Mouse (Mus musculus): ENCODE measurements around the gene Bmi1.
A peak's percentile ranks its signal among the peaks of the same experiment; 100 is the strongest.

Bmi1 gene

GRCm38 (mm10) chr2:18688286-18688685 lies 11.5 kb downstream of the Bmi1 start:
- no peak for DNase-seq (ENCODE audit: low spot score)

GRCm38 (mm10) chr2:18688708-18689063 lies 11.9 kb downstream of the Bmi1 start:
- DNase-seq (ENCODE audit: low spot score) = peak; percentile 36

- peak; percentile 46 for DNase-seq (ENCODE audit: low spot score)
Measured at GRCm38 (mm10) chr2:18689064-18689921, 12.5 kb downstream of the Bmi1 start.

- peak; percentile 41 for DNase-seq (ENCODE audit: low spot score)
Measured at GRCm38 (mm10) chr2:18690055-18690691, 13.4 kb downstream of the Bmi1 start.

- DNase-seq (ENCODE audit: low spot score) = no peak
Measured at GRCm38 (mm10) chr2:18690756-18691155, 13.9 kb downstream of the Bmi1 start.

- no peak for DNase-seq (ENCODE audit: low spot score)
Measured at GRCm38 (mm10) chr2:18692031-18692430, 15.2 kb downstream of the Bmi1 start.

- no peak for DNase-seq (ENCODE audit: low spot score)
Measured at GRCm38 (mm10) chr2:18692548-18692947, 15.7 kb downstream of the Bmi1 start.

GRCm38 (mm10) chr2:18693491-18693870 lies 16.7 kb downstream of the Bmi1 start:
- DNase-seq (ENCODE audit: low spot score) = no peak

- peak; percentile 67 for DNase-seq (ENCODE audit: low spot score)
Measured at GRCm38 (mm10) chr2:18693871-18694610, 17.2 kb downstream of the Bmi1 start, which contains the start of gene Spag6. TSS of gene Spag6 (plus strand) at chr2:18694032.

GRCm38 (mm10) chr2:18694611-18694950 lies 17.8 kb downstream of the Bmi1 start:
- DNase-seq (ENCODE audit: low spot score) = peak; percentile 33

GRCm38 (mm10) chr2:18695163-18695562 lies 18.3 kb downstream of the Bmi1 start:
- no peak for DNase-seq (ENCODE audit: low spot score)

- no peak for DNase-seq (ENCODE audit: low spot score)
Measured at GRCm38 (mm10) chr2:18695629-18696150, 18.9 kb downstream of the Bmi1 start.

GRCm38 (mm10) chr2:18697591-18698244 lies 20.9 kb downstream of the Bmi1 start:
- DNase-seq (ENCODE audit: low spot score) = no peak

GRCm38 (mm10) chr2:18698663-18699385 lies 22.0 kb downstream of the Bmi1 start:
- DNase-seq (ENCODE audit: low spot score) = no peak

GRCm38 (mm10) chr2:18699401-18699990 lies 22.7 kb downstream of the Bmi1 start:
- DNase-seq (ENCODE audit: low spot score) = no peak

GRCm38 (mm10) chr2:18710356-18710755 lies 33.5 kb downstream of the Bmi1 start:
- DNase-seq (ENCODE audit: low spot score) = no peak

- no peak for DNase-seq (ENCODE audit: low spot score)
Measured at GRCm38 (mm10) chr2:18713071-18713470, 36.3 kb downstream of the Bmi1 start.

- no peak for DNase-seq (ENCODE audit: low spot score)
Measured at GRCm38 (mm10) chr2:18714337-18714736, 37.5 kb downstream of the Bmi1 start.

- no peak for DNase-seq (ENCODE audit: low spot score)
Measured at GRCm38 (mm10) chr2:18718521-18718920, 41.7 kb downstream of the Bmi1 start.

- no peak for DNase-seq (ENCODE audit: low spot score)
Measured at GRCm38 (mm10) chr2:18722208-18722830, 45.5 kb downstream of the Bmi1 start.

GRCm38 (mm10) chr2:18724462-18724861 lies 47.6 kb downstream of the Bmi1 start:
- DNase-seq (ENCODE audit: low spot score) = no peak

Measured in layer of hippocampus, adult 11-12 months (tissue).